Mouse (Mus musculus) cerebellum, adult 18-20 months (tissue): ENCODE measurements around the gene Cdhr1.

Source experiments
- DNase-seq, 2 experiments: peaks; one replicate each; pipeline ENCODE4 v3.0.0; 2021

The Cdhr1 gene

GRCm38 (mm10) chr14:37068516-37068915 lies 29.6 kb downstream of the Cdhr1 start:
- DNase-seq = no peak

GRCm38 (mm10) chr14:37067629-37068028 lies 30.5 kb downstream of the Cdhr1 start, which contains the start of gene Lrit2:
Lrit2 (plus strand) TSS chr14:37067929.
- no peak for DNase-seq

GRCm38 (mm10) chr14:37066636-37067035 lies 31.5 kb downstream of the Cdhr1 start:
- no peak for DNase-seq

- DNase-seq = no peak
Observed at GRCm38 (mm10) chr14:37064849-37065248, 33.3 kb downstream of the Cdhr1 start.

GRCm38 (mm10) chr14:37048914-37049410 lies 49.2 kb downstream of the Cdhr1 start, which contains the start of gene Rgr:
Rgr (minus strand) TSS chr14:37048964.
- DNase-seq = no peak

- DNase-seq = no peak
Observed at GRCm38 (mm10) chr14:37034432-37034831, 63.7 kb downstream of the Cdhr1 start.

GRCm38 (mm10) chr14:37033241-37033640 lies 64.9 kb downstream of the Cdhr1 start:
- peak; percentile 76 to 85 for DNase-seq

GRCm38 (mm10) chr14:37032481-37033104 lies 65.6 kb downstream of the Cdhr1 start:
- peak in 1 of 2 experiments; percentile 3 for DNase-seq

- DNase-seq = no peak
Observed at GRCm38 (mm10) chr14:37028555-37028954, 69.6 kb downstream of the Cdhr1 start.

- no peak for DNase-seq
Observed at GRCm38 (mm10) chr14:37027951-37028350, 70.2 kb downstream of the Cdhr1 start.
